Mouse (Mus musculus) neural tube, embryonic 11.5 days (tissue): ENCODE measurements around the gene Zdhhc17. TPM values are rescaled to one million over a fixed set of nuclear protein-coding genes. Genes with fewer than 3 reads are reported as not detected.
A peak's percentile ranks its signal among the peaks of the same experiment; 100 is the strongest.

Experiments used
- ATAC-seq: fragments of 200-750 bp; cut with Nextera tagmentation; 2 replicates; pipeline ENCODE4 v1.8.0; 2017; ENCODE audit warnings: moderate number of reproducible peaks, mild to moderate bottlenecking, moderate TSS enrichment, moderate library complexity; ENCODE audit not compliant: insufficient read depth, low FRiP score, low TSS enrichment
- DNase-seq: peaks from one replicate; pipeline ENCODE4 v3.0.0-alpha.2; 2015; ENCODE audit warnings: low spot score
- H3K27ac ChIP-seq: fragments of 300-500 bp; sonication (generic); 2 replicates; pipeline ENCODE4 v1.5.1; 2014; ENCODE audit warnings: low read depth, mild to moderate bottlenecking, low read length
- H3K27me3 ChIP-seq: fragments of 300-500 bp; sonication (generic); 2 replicates; pipeline ENCODE4 v1.6.1; 2014; ENCODE audit warnings: mild to moderate bottlenecking, low read length, mixed read lengths; ENCODE audit not compliant: control insufficient read depth, insufficient read depth
- H3K36me3 ChIP-seq: fragments of 300-500 bp; sonication (generic); 2 replicates; pipeline ENCODE4 v1.6.1; 2014; ENCODE audit warnings: mild to moderate bottlenecking, low read length, moderate library complexity, mixed read lengths; ENCODE audit not compliant: control insufficient read depth, insufficient read depth
- H3K4me1 ChIP-seq: fragments of 300-500 bp; sonication (generic); 2 replicates; pipeline ENCODE4 v1.6.1; 2014; ENCODE audit warnings: low read length, mixed read lengths; ENCODE audit not compliant: control insufficient read depth, insufficient read depth
- H3K4me2 ChIP-seq: fragments of 300-500 bp; sonication (generic); 2 replicates; pipeline ENCODE4 v1.6.1; 2014; ENCODE audit warnings: low read depth, mild to moderate bottlenecking, moderate library complexity
- H3K4me3 ChIP-seq: fragments of 300-500 bp; sonication (generic); 2 replicates; pipeline ENCODE4 v1.5.1; 2014; ENCODE audit warnings: low read depth, low read length
- H3K9ac ChIP-seq: fragments of 300-500 bp; sonication (generic); 2 replicates; pipeline ENCODE4 v1.6.1; 2014; ENCODE audit warnings: mild to moderate bottlenecking, low read length
- H3K9me3 ChIP-seq: fragments of 300-500 bp; sonication (generic); 2 replicates; pipeline ENCODE4 v1.6.1; 2016; ENCODE audit warnings: low read length; ENCODE audit not compliant: control insufficient read depth
- WGBS: fragments of 180-500 bp; shearing (Covaris S2); extraction: QIAGEN DNeasy Blood & Tissue Kit; methylation state at CpG from one replicate; pipeline ENCODE4 v1.1.7; 2014; 5-methylcytosine and 5-hydroxymethylcytosine counted together
- polyA plus RNA-seq: library from polyadenylated mRNA; unstranded; fragments of >200 nt; fragmentation: Nextera tagmentation; extraction: Ambion mirVana; gene quantifications from 2 replicates; pipeline ENCODE4 v1.2.1, GENCODE M21; 2014

Zdhhc17 gene
- polyA plus RNA-seq: 29.4 and 31.2 TPM in 2 replicates

GRCm38 (mm10) chr10:111009641-111010479 is at the start of gene Zdhhc17:
Gene Zdhhc17 (minus strand): TSS chr10:111010140.
- under 1% methylated on average over 69 of the region's 112 CpGs for WGBS
- peaks cover 2% of the 10 kb centered on the region; the same call in 1 of the 2 replicates for H3K4me1 ChIP-seq
- peak within 1 kb of the TSS; percentile 100 for H3K27ac ChIP-seq
- ATAC-seq (peak; percentile 89), DNase-seq (peak; percentile 93)
- H3K36me3 ChIP-seq: no peaks in the 10 kb centered on the region
- H3K9me3 ChIP-seq: no peaks in the 10 kb centered on the region
- H3K27me3 ChIP-seq: no peaks in the 10 kb centered on the region
- peak within 1 kb of the TSS; percentile 88 for H3K4me3 ChIP-seq
- peak within 1 kb of the TSS; percentile 79 for H3K4me2 ChIP-seq
- peak within 1 kb of the TSS; percentile 99 for H3K9ac ChIP-seq

- Histone ChIP-seq H3K9ac (no peak overlapping the region), H3K4me2 (no peak overlapping the region), H3K27ac (no peak overlapping the region), H3K9me3 (no peaks in the 10 kb centered on the region), H3K27me3 (no peaks in the 10 kb centered on the region), H3K36me3 (no peaks in the 10 kb centered on the region), H3K4me1 (no peaks in the 10 kb centered on the region), H3K4me3 (no peak overlapping the region)
- ATAC-seq (no peak), DNase-seq (no peak)
- 53% methylated on average over 4 of the region's 4 CpGs for WGBS
Observed at GRCm38 (mm10) chr10:111055770-111056169, 45.8 kb upstream of the Zdhhc17 start.

DNA sequence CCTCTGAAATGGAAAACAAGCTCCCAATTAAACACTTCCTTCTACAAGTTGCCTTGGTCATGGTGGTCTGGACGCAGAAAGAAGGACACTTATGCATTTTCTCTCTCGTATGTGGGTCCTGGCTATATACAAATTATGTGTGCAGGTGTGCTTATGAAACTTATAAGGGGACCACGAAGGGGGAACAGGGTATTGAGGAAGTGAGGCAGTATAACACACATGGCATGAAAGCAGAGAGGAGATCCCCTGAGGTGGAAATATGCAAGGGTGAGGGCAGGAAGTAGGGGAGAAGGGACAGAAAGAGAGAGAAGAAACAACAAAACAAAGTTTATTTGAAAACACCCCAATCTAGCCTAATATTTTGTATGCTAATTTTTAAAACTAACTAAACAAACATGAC is 41.7 kb upstream of the Zdhhc17 start:
- Histone ChIP-seq H3K4me2 (no peak overlapping the region), H3K36me3 (no peaks in the 10 kb centered on the region), H3K27me3 (no peaks in the 10 kb centered on the region), H3K9me3 (no peaks in the 10 kb centered on the region), H3K4me3 (no peak overlapping the region), H3K27ac (no peak overlapping the region), H3K9ac (no peak overlapping the region), H3K4me1 (no peaks in the 10 kb centered on the region)
- ATAC-seq (no peak), DNase-seq (no peak)
- 82% methylated on average over 3 of the region's 3 CpGs for WGBS

- DNase-seq (no peak), ATAC-seq (no peak)
- no peaks in the 10 kb centered on the region for H3K27me3 ChIP-seq
- no peak overlapping the region for H3K27ac ChIP-seq
- no peaks in the 10 kb centered on the region for H3K9me3 ChIP-seq
- no peaks in the 10 kb centered on the region for H3K4me1 ChIP-seq
- no peaks in the 10 kb centered on the region for H3K36me3 ChIP-seq
- no peak overlapping the region for H3K4me3 ChIP-seq
- no peak overlapping the region for H3K9ac ChIP-seq
- 84% methylated on average over 4 of the region's 4 CpGs for WGBS
- no peak overlapping the region for H3K4me2 ChIP-seq
Observed at GRCm38 (mm10) chr10:111050511-111050910, 40.6 kb upstream of the Zdhhc17 start.

DNA sequence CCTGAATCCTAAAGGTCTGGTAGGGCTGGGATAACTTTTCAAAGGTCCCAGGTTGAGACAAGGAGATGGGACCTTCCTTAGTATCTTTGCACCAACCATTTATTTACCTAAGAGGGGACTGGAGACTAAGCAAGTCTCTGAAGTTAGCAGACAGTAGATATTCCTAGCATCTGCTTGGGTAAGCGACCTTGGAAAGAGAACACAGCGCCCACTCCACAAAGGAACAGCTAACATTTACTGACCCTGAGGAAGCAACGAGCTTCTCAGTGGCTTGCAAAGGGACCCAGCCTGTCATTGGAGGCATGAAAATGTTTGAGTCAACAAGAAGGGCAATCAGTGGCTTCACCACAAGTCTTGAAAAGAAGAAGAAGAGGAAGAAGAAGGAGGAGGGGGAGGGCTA is 40.1 kb upstream of the Zdhhc17 start:
- no peak for ATAC-seq
- H3K9me3 ChIP-seq: no peaks in the 10 kb centered on the region
- H3K4me3 ChIP-seq: no peak overlapping the region
- no peak overlapping the region for H3K4me2 ChIP-seq
- H3K27me3 ChIP-seq: no peaks in the 10 kb centered on the region
- no peak overlapping the region for H3K27ac ChIP-seq
- 86% methylated on average over 3 of the region's 3 CpGs for WGBS
- H3K4me1 ChIP-seq: no peaks in the 10 kb centered on the region
- H3K9ac ChIP-seq: no peak overlapping the region
- DNase-seq: no peak
- no peaks in the 10 kb centered on the region for H3K36me3 ChIP-seq

GRCm38 (mm10) chr10:111047895-111048294 is 38.0 kb upstream of the Zdhhc17 start:
- ATAC-seq (no peak), DNase-seq (no peak)
- no peak overlapping the region for H3K4me2 ChIP-seq
- no peaks in the 10 kb centered on the region for H3K4me1 ChIP-seq
- no peak overlapping the region for H3K4me3 ChIP-seq
- H3K9me3 ChIP-seq: no peaks in the 10 kb centered on the region
- no peaks in the 10 kb centered on the region for H3K36me3 ChIP-seq
- no peak overlapping the region for H3K27ac ChIP-seq
- no peak overlapping the region for H3K9ac ChIP-seq
- 90% methylated on average over 7 of the region's 7 CpGs for WGBS
- H3K27me3 ChIP-seq: no peaks in the 10 kb centered on the region

DNA sequence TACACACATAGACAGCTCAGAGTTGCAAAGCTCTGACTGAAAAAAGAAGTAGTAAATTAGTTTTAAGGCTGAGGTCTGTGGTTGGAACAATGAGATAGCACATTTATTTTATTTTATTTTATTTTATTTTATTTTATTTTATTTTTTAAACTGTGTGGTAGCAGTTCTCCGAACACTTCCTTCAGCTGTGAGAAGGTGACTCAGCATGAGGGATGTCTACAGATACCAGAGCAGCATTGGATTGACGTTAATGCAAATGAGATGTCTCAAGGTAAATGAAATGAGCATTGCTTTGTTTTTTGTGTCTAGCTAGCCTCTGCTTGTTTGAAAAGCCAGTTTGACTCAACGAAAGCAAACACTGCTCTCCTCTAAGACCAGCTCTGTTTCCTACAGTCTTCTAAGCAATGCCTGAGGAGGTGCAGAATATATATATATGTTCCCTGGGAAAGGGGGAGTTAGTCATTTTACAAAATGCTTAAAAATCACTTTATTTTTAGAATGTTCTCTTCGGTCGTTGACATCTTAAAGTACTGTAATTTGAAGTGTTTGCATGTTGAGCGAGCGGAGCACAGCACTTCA is 30.2 kb upstream of the Zdhhc17 start:
- H3K9me3 ChIP-seq: no peaks in the 10 kb centered on the region
- no peaks in the 10 kb centered on the region for H3K27me3 ChIP-seq
- no peak overlapping the region for H3K27ac ChIP-seq
- H3K4me3 ChIP-seq: no peak overlapping the region
- ATAC-seq (no peak), DNase-seq (no peak)
- WGBS: 87% methylated on average over 7 of the region's 7 CpGs
- no peak overlapping the region for H3K9ac ChIP-seq
- no peaks in the 10 kb centered on the region for H3K4me1 ChIP-seq
- no peaks in the 10 kb centered on the region for H3K36me3 ChIP-seq
- no peak overlapping the region for H3K4me2 ChIP-seq

DNA sequence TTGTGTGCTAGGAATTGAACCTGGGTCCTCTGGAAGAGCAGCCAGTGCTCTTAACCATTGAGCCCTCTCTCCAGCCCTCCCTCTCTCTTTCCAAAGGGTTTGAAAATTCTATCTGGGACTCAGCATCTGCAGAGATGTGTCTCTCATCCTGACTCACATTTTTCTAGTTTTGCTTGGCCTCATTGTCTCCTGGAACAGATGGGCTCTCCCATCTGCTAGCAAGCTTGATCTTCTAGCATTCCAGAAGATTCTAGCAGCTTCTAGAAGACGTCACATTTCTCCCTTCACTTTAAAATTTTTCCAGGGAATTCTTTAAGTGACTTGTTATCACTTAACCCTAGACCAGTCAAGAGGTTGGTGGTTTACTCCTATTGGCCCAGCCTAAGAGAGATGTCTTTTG is 26.9 kb upstream of the Zdhhc17 start:
- no peaks in the 10 kb centered on the region for H3K9me3 ChIP-seq
- H3K4me2 ChIP-seq: no peak overlapping the region
- 82% methylated on average over 1 of the region's 1 CpGs for WGBS
- ATAC-seq (no peak), DNase-seq (no peak)
- no peaks in the 10 kb centered on the region for H3K4me1 ChIP-seq
- H3K4me3 ChIP-seq: no peak overlapping the region
- H3K36me3 ChIP-seq: no peaks in the 10 kb centered on the region
- H3K9ac ChIP-seq: no peak overlapping the region
- no peak overlapping the region for H3K27ac ChIP-seq
- H3K27me3 ChIP-seq: no peaks in the 10 kb centered on the region

DNA sequence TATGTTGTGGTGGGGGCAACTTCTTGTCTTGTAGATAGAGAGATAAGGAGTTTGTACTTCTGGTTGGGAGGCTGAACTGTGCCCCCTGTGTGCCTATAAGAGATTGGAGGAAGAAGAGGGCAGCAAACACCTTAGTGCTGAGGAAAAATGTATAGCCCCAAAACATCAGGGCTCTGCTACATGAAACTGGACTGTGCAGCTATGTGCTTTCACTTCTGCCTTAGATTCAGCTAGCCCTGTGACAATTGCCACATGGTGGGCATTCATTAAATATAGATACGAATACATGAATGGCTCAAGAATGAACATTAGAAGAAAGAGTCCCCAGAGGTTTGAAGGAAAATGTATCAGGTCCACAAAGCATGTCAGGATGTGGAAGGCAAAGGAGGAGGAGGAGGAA is 25.2 kb upstream of the Zdhhc17 start:
- Histone ChIP-seq H3K4me1 (no peaks in the 10 kb centered on the region), H3K4me2 (no peak overlapping the region), H3K4me3 (no peak overlapping the region), H3K9me3 (no peaks in the 10 kb centered on the region), H3K27ac (no peak overlapping the region), H3K36me3 (no peaks in the 10 kb centered on the region), H3K9ac (no peak overlapping the region), H3K27me3 (no peaks in the 10 kb centered on the region)
- 85% methylated on average over 1 of the region's 1 CpGs for WGBS
- ATAC-seq (no peak), DNase-seq (no peak)
